In the genomic region with DNA sequence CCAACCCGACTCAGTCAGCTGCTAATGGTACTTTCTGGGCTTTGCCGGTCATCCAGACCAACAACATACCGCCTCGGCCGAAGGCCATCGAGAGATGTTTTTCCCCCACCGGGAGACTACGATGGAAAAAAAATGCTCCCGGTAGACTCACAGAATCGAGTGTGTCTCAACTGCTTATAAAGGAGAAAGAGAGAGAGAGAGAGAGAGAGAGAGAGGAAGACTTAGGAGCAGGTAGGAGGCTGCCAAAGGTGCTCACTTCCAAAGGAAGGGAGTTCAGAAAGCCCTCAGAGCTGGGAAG, we compare ENCODE assay signal across 23 mouse cellular contexts. TPM values are rescaled to one million over a fixed set of nuclear protein-coding genes. Genes with fewer than 3 reads are reported as not detected.
DNase-seq lines count a peak whose midpoint lies in the region; ATAC-seq and TF ChIP-seq lines count a peak whose summit lies in the region.
"Had no signal": no experiment of that assay in that cellular context is flagged by ENCODE, and none has a peak within 500 bp of the region (broad histone marks: within the 10 kb centered on the region; RNA-seq: fewer than 3 reads in every experiment).

No protein-coding gene starts in this region.

- no peak overlapping the region; the same call in 1 of the 2 replicates for H3K9ac ChIP-seq in lung, postnatal 0 days (replicated peaks; ENCODE audit: low read depth)
- H3K9ac ChIP-seq in intestine, embryonic 16.5 days (ENCODE audit: low read depth, low read length): peak overlapping the region; percentile 74
- H3K9ac ChIP-seq: hindbrain, embryonic 12.5 days; liver, embryonic 15.5 days; midbrain, embryonic 15.5 days had no signal

- no peak for TF ChIP-seq CTCF in lung, postnatal 0 days (IDR thresholded peaks at IDR 0.05)

- no peaks in the 10 kb centered on the region for H3K9me3 ChIP-seq in heart, embryonic 10.5 days
- H3K9me3 ChIP-seq in lung, postnatal 0 days (ENCODE audit: low read length): no peaks in the 10 kb centered on the region
- H3K9me3 ChIP-seq in intestine, embryonic 16.5 days (ENCODE audit: control insufficient read depth, low read length): no peaks in the 10 kb centered on the region
- H3K9me3 ChIP-seq: liver, embryonic 15.5 days; megakaryocyte, embryonic 14.5 days; midbrain, embryonic 15.5 days had no signal

- peak overlapping the region; percentile 62 for H3K4me2 ChIP-seq in lung, postnatal 0 days (replicated peaks; ENCODE audit: low read depth, low read length)
- peak overlapping the region; percentile 72 for H3K4me2 ChIP-seq in intestine, embryonic 16.5 days (ENCODE audit: low read depth, low read length)
- H3K4me2 ChIP-seq: heart, embryonic 11.5 days; hindbrain, embryonic 12.5 days; liver, embryonic 15.5 days; midbrain, embryonic 15.5 days had no signal

- whole genome bisulfite sequencing in heart, embryonic 10.5 days: under 1% methylated on average over 10 of the region's 10 CpGs
- 9% methylated on average over 10 of the region's 10 CpGs for WGBS in lung, postnatal 0 days
- 5% methylated on average over 10 of the region's 10 CpGs for WGBS in intestine, embryonic 16.5 days

- no peak for TF ChIP-seq EP300 in lung, postnatal 0 days (IDR thresholded peaks at IDR 0.05)

- H3K4me3 ChIP-seq in heart, embryonic 10.5 days: no peak overlapping the region
- peak overlapping the region; percentile 34 for H3K4me3 ChIP-seq in lung, postnatal 0 days (ENCODE audit: low read depth, low read length)
- H3K4me3 ChIP-seq in intestine, embryonic 16.5 days (ENCODE audit: low read length): peak overlapping the region; percentile 42
- H3K4me3 ChIP-seq: gastrocnemius, adult 2 months; hindbrain, embryonic 12.5 days; liver, embryonic 15.5 days; megakaryocyte, embryonic 14.5 days; midbrain, embryonic 15.5 days had no signal

- no peak for DNase-seq in heart, embryonic 10.5 days (ENCODE audit: low spot score)
- DNase-seq in heart, postnatal 25 days (ENCODE audit: low spot score): no peak
- no peak for DNase-seq in lung, postnatal 0 days (ENCODE audit: low spot score)
- DNase-seq in lung, postnatal 14 days: no peak
- no peak for DNase-seq in left cerebral cortex, postnatal 10 days (ENCODE audit: extremely low spot score in 1 of 2, low spot score in 2 of 2)
- no peak for DNase-seq in adrenal gland, postnatal 36 days
- DNase-seq: adrenal gland, postnatal 10 days; cerebellum, adult 11 months; cerebellum, postnatal 36 days; gastrocnemius, adult 2 months; heart, postnatal 10 days; layer of hippocampus, adult 9-11 months; right cerebral cortex, postnatal 4 days; thymus, postnatal 36 days had no signal

- intact Hi-C loops in heart, postnatal 25 days (cut with DNase I): no loop called here
- intact Hi-C loops in left cerebral cortex, postnatal 10 days (cut with DNase I): loop anchor here (5.0 kb wide), 2 partner anchors 177 to 187 kb away; no protein-coding TSS in a partner anchor

- H3K27ac ChIP-seq in heart, embryonic 10.5 days: peak overlapping the region; percentile 31; the same call in 1 of the 2 replicates
- no peak overlapping the region for H3K27ac ChIP-seq in lung, postnatal 0 days (ENCODE audit: low read length)
- H3K27ac ChIP-seq in intestine, embryonic 16.5 days (ENCODE audit: low read length): peak overlapping the region; percentile 88
- H3K27ac ChIP-seq: gastrocnemius, adult 2 months; hindbrain, embryonic 12.5 days; liver, embryonic 15.5 days; midbrain, embryonic 15.5 days had no signal

- no peaks in the 10 kb centered on the region for H3K36me3 ChIP-seq in heart, embryonic 10.5 days
- no peaks in the 10 kb centered on the region for H3K36me3 ChIP-seq in lung, postnatal 0 days (ENCODE audit: insufficient read depth, low read length)
- no peaks in the 10 kb centered on the region for H3K36me3 ChIP-seq in intestine, embryonic 16.5 days (ENCODE audit: control insufficient read depth, insufficient read depth, low read length)
- H3K36me3 ChIP-seq: G1E; hindbrain, embryonic 12.5 days; liver, embryonic 15.5 days; midbrain, embryonic 15.5 days had no signal

- H3K27me3 ChIP-seq in heart, embryonic 10.5 days (ENCODE audit: insufficient read depth, poor library complexity, severe bottlenecking): peaks cover 99% of the 10 kb centered on the region
- 0 out of 2 replicates have a peak, but pooled peaks cover 14% of the 10 kb centered on the region for H3K27me3 ChIP-seq in lung, postnatal 0 days (replicated peaks; ENCODE audit: insufficient read depth, low read length)
- H3K27me3 ChIP-seq in intestine, embryonic 16.5 days (replicated peaks; ENCODE audit: control insufficient read depth, insufficient read depth, low read length): peaks cover 43% of the 10 kb centered on the region

- no peak for ATAC-seq in lung, postnatal 0 days
- no peak for ATAC-seq in intestine, embryonic 16.5 days
- ATAC-seq: activated CD4-positive, CD25-positive, alpha-beta regulatory T cell, adult 4 months; midbrain, embryonic 15.5 days had no signal

- H3K4me1 ChIP-seq in heart, embryonic 10.5 days: peaks cover 41% of the 10 kb centered on the region
- H3K4me1 ChIP-seq in lung, postnatal 0 days (ENCODE audit: insufficient read depth, low read depth, low read length): peaks cover 5% of the 10 kb centered on the region
- peaks cover 23% of the 10 kb centered on the region for H3K4me1 ChIP-seq in intestine, embryonic 16.5 days (ENCODE audit: control insufficient read depth, insufficient read depth, low read length)
- H3K4me1 ChIP-seq: midbrain, embryonic 15.5 days had no signal

RNA-seq across cellular contexts. Expression of gene Foxf1, which starts 9.4 kb away (rescaled TPM):
- polyA plus RNA-seq in heart, embryonic 10.5 days (2016; fragmentation: Nextera tagmentation; extraction: Ambion mirVana): 3.1 and 41.3 TPM in 2 replicates
- total RNA-seq in heart, postnatal 25 days (2021): under 1 TPM in 1 of 2 experiments, not detected in 1; 0.20 TPM
- polyA plus RNA-seq in lung, postnatal 0 days (2015; fragmentation: Nextera tagmentation; extraction: Ambion mirVana): 156 and 194 TPM in 2 replicates
- polyA plus RNA-seq in intestine, embryonic 16.5 days (2015; fragmentation: Nextera tagmentation; extraction: Ambion mirVana): 86.9 and 88.3 TPM in 2 replicates
- total RNA-seq in left cerebral cortex, postnatal 10 days (2021): 1 to 10 TPM; 1.4 to 1.5 TPM
- total RNA-seq in adrenal gland, postnatal 36 days (2021): 1 to 10 TPM in 1 of 2 experiments, under 1 TPM in 1; 0.40 to 1.8 TPM
- total RNA-seq: neutrophil, adult 5-6 weeks had no signal
- polyA plus RNA-seq: activated CD4-positive, CD25-positive, alpha-beta regulatory T cell, adult 4 months; G1E had no signal

RNA-seq across cellular contexts. Expression of gene Mthfsd, which starts 33.4 kb away (rescaled TPM):
- 57.0 and 58.7 TPM in 2 replicates for polyA plus RNA-seq in heart, embryonic 10.5 days (2016; fragmentation: Nextera tagmentation; extraction: Ambion mirVana)
- 10 to 100 TPM; 13.2 to 14.2 TPM for total RNA-seq in heart, postnatal 25 days (2021)
- polyA plus RNA-seq in lung, postnatal 0 days (2015; fragmentation: Nextera tagmentation; extraction: Ambion mirVana): 36.1 and 37.7 TPM in 2 replicates
- polyA plus RNA-seq in intestine, embryonic 16.5 days (2015; fragmentation: Nextera tagmentation; extraction: Ambion mirVana): 48.9 TPM in 2 replicates
- 10 to 100 TPM; 26.5 to 30.1 TPM for total RNA-seq in left cerebral cortex, postnatal 10 days (2021)
- 10 to 100 TPM; 29.5 to 30.6 TPM for total RNA-seq in adrenal gland, postnatal 36 days (2021)

RNA-seq across cellular contexts. Expression of gene Foxc2, which starts 41.2 kb away (rescaled TPM):
- 12.4 and 14.8 TPM in 2 replicates for polyA plus RNA-seq in heart, embryonic 10.5 days (2016; fragmentation: Nextera tagmentation; extraction: Ambion mirVana)
- total RNA-seq in heart, postnatal 25 days (2021): 1 to 10 TPM; 2.0 to 2.2 TPM
- polyA plus RNA-seq in lung, postnatal 0 days (2015; fragmentation: Nextera tagmentation; extraction: Ambion mirVana): 0.47 and 0.58 TPM in 2 replicates
- polyA plus RNA-seq in intestine, embryonic 16.5 days (2015; fragmentation: Nextera tagmentation; extraction: Ambion mirVana): 0.20 and 0.22 TPM in 2 replicates
- total RNA-seq in left cerebral cortex, postnatal 10 days (2021): 1 to 10 TPM; 2.8 to 3.1 TPM
- 1 to 10 TPM; 4.9 to 8.3 TPM for total RNA-seq in adrenal gland, postnatal 36 days (2021)
- total RNA-seq: G1E; neutrophil, adult 5-6 weeks had no signal
- polyA plus RNA-seq: activated CD4-positive, CD25-positive, alpha-beta regulatory T cell, adult 4 months; liver, embryonic 15.5 days had no signal

RNA-seq across cellular contexts. Expression of gene Foxl1, which starts 52.9 kb away (rescaled TPM):
- polyA plus RNA-seq in heart, embryonic 10.5 days (2016; fragmentation: Nextera tagmentation; extraction: Ambion mirVana): 0.53 and 2.0 TPM in 2 replicates
- under 1 TPM in 1 of 2 experiments, not detected in 1; 0.16 TPM for total RNA-seq in heart, postnatal 25 days (2021)
- 0.88 and 1.3 TPM in 2 replicates for polyA plus RNA-seq in lung, postnatal 0 days (2015; fragmentation: Nextera tagmentation; extraction: Ambion mirVana)
- 5.2 and 5.8 TPM in 2 replicates for polyA plus RNA-seq in intestine, embryonic 16.5 days (2015; fragmentation: Nextera tagmentation; extraction: Ambion mirVana)
- total RNA-seq in left cerebral cortex, postnatal 10 days (2021): under 1 TPM in 1 of 2 experiments, not detected in 1; 0.36 TPM
- under 1 TPM; 0.16 to 0.40 TPM for total RNA-seq in adrenal gland, postnatal 36 days (2021)
- total RNA-seq: G1E; gastrocnemius, adult 2 months; neutrophil, adult 5-6 weeks had no signal
- polyA plus RNA-seq: activated CD4-positive, CD25-positive, alpha-beta regulatory T cell, adult 4 months; G1E had no signal
